Mouse (Mus musculus) small intestine, adult 2 months (tissue): ENCODE measurements around the gene Acvr1.

Source experiments
- CTCF ChIP-seq: fragments of 200-500 bp; IDR thresholded peaks from 2 replicates; pipeline ENCODE4 v1.5.1; 2012; ENCODE audit warnings: low read depth, mild to moderate bottlenecking, control low read depth, inconsistent platforms, low read length, moderate library complexity, mixed read lengths; ENCODE audit not compliant: insufficient replicate concordance, insufficient read length; ENCODE audit errors: extremely low read depth
- POLR2A ChIP-seq: fragments of 200-500 bp; IDR thresholded peaks from 2 replicates; pipeline ENCODE4 v1.6.1; 2012; ENCODE audit warnings: low read depth, mild to moderate bottlenecking, control low read depth, inconsistent platforms, low read length, moderate library complexity

- TF ChIP-seq CTCF: no peak
- no peak for TF ChIP-seq POLR2A
Observed at GRCm38 (mm10) chr2:58513212-58513611, 53.7 kb downstream of the Acvr1 start.
